Mouse (Mus musculus) kidney, adult 18-20 months (tissue): ENCODE measurements around the gene Gm43302.
"Not testable (repeated sequence)": the region's sequence is repeated elsewhere in the genome, so short reads cannot be mapped to it uniquely, and the experiment has no call there.

Experiments
- DNase-seq: peaks from one replicate; pipeline ENCODE4 v3.0.0; 2021

The Gm43302 gene

GRCm38 (mm10) chr5:105197915-105198560 is 95.5 kb downstream of the Gm43302 start:
- not testable (repeated sequence) for DNase-seq

- DNase-seq: not testable (repeated sequence)
These were observed 97.2 kb downstream of the Gm43302 start for GRCm38 (mm10) chr5:105196308-105196707.

GRCm38 (mm10) chr5:105192536-105192935 is 101.0 kb downstream of the Gm43302 start:
- DNase-seq: not testable (repeated sequence)

DNA sequence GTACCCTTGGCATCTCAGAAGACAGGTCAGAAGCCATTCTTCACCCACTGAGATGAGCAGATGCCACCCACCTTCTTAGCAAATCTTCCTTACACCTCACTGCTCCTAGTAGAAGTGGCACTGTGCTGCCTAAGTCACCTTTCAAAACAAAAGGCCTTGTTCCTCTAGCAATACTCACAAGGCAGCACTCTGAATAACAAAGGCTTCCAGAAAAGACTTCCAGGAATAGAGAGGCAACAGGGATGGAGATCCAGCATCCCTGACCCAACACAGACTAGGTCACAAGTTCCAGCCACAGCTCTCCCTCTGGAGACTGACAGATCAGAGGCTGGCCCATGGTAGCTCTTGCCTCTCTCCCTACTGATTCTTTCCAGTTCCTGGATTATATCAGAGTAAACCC is 112.0 kb downstream of the Gm43302 start:
- DNase-seq: no peak
